Mouse (Mus musculus) CD4-positive, CD25-positive, alpha-beta regulatory T cell, adult 4 months (primary cell): Measurements from ENCODE around the gene Clmn. TPM values are rescaled to one million over a fixed set of nuclear protein-coding genes. Genes with fewer than 3 reads are reported as not detected.
"Not testable (repeated sequence)": the region's sequence is repeated elsewhere in the genome, so short reads cannot be mapped to it uniquely, and the experiment has no call there.

ENCODE experiments used
- ATAC-seq: one replicate; pipeline ENCODE4 v1.8.0; 2017
- polyA plus RNA-seq, 2 experiments: library from polyadenylated mRNA; unstranded; fragments of 100-300 nt; shearing (Covaris generic); gene quantifications; one replicate each; pipeline ENCODE4 v1.2.1; 2017

Clmn gene
- polyA plus RNA-seq, 2 experiments from 2014 or later: not detected

DNA sequence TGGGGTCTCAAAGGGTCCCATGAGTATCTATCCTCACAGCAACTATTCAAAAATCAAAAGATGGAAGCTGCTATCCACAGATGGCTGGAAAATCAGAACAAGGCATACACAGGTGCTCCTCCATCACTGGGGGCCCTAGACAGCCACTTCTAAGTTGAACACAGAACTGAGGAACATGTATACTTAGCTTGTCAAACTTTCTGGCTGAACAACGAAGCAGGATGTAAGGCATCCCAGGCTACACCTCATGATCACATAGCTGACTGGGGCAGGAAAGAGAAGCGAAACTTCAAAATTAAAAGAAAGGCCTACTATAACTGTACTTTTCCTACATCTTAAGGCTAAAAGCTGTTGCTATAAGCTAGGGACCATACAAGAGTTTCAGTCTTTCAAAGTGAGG, 115.9 kb downstream of the Clmn start:
- no peak for ATAC-seq

DNA sequence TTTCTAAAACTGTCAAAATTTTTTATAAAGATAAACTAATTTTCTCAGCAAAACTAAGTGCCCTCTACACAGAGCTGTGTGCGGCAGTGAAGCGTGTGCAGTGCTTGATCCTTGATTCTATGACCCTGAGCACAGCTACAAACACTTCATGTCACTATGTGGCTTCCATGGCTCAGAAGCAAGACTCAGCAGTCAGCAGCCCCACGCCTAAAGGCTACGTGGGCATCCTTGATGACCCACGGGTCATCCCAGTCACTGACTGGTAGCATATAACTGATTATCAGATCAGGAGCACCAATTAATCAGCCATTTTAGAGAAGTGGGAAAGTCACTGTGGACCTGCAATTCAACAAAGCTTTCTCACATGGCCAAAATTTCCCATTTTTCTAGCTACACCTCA, 117.6 kb downstream of the Clmn start:
- ATAC-seq: no peak

DNA sequence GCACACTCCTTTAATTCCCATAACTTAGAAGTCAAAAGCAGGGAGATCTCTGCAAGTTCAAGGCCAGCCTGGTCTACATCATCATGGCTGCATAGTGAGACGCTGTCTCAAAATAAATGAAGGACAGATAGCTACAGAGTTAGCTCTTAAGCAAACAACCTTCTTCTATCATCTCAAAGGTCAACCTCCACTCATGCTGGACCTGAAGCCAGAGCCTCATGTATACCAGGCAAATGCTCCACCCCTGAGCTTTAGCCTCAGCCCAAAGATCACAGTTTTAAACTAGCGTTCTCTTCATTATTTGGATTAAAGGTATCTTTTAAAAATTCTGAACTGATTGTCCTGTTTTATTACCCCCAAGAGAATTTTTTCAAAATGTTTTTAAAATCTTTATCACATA, 118.3 kb downstream of the Clmn start:
- ATAC-seq: no peak

DNA sequence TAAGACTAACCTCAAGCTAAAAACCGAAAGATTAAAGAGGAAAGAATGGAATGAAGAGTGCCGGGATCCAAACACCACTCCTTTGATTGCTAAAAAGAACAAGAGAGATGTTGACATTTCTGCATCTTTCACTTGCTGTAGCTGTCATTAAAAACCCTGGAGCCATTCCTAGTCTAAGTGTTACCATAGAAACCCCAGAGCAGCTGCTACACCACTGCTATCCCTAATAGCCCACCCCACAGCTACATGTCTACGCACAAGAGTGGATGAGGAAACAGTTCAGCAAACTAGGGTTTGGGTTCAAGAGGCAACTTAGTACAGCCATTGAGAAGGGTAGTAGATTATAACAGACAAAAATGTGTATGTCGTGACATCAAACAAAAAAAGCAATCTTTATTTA, 121.2 kb downstream of the Clmn start:
- ATAC-seq: no peak

DNA sequence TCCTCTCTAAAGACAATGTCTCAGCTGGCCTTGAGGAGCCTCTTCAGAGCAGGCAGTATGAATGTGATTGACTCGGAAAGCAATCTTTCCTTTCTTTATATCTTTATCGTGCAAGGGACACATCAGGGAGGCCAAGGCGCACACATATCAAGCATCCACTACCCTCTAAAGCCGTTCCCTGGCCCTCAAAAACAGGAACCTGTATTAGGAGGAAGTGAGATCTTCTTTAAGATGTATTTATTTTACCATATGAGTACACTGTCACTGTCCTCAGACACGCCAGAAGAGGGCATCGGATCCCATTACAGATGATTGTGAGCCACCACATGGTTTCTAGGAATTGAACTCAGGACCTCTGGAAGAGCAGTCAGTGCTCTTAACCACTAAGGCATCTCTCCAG, 122.6 kb downstream of the Clmn start:
- ATAC-seq: no peak

DNA sequence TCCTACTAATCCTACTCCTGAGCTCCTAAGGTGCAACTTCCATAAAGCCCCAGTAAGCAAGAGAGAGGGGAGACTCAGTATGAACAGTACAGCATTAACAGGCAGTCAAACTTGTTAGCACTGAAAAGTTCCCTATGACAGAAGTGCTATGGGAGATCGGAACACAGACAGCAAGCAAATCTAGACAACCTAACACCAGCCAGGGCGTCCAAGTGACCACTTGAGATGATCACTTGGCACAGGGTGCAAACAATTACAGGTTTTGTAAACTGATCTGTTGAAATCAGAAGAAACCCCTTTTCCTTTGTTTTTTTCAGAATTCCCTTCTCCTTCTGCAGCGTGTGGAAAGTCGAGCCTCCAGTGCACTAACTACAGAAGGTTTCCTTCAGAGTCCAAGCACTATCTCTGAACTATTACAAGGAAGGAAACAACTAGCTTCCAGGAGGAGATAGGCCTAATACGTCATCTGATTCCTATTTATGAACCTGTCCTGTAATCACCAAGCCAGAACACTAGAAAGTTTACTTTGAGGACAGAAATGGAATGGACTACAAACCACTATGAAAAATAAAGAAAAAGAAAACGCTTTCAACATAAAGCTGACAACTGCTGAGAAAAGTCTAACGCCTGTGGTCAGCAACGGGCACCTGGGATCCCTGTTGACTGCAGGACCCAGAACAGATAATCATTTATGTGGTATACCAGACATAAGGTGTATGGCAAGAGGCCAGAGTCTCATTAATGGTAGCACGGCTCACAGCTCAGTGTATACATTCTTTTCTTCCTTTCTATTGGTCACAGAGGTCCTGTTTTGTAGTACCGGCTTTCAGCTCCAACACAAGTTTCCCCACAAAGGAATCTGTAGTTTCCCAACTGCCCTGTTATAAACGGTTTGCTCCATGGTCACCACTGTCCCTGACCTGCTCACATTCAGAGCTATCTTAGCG, 123.8 kb downstream of the Clmn start:
- ATAC-seq: no peak

DNA sequence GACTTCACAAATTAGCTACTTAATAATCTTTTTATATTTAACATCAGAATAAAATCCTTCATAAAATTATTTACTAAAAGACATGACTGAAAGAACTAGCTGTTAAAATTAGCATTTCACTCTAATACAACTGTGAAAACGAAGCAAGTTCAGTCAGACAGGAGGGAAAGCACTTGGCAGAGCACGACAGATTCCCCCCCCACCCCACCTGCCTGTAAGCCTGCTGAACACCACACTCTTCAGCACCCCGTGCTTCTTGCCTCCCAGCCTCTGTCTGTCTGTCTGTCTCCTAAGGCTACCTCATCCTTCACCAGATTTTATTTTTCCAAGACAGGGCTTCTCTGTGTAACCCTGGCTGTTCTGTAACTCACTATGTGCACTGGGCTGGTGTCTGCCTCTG, 125.9 kb downstream of the Clmn start:
- ATAC-seq: no peak

DNA sequence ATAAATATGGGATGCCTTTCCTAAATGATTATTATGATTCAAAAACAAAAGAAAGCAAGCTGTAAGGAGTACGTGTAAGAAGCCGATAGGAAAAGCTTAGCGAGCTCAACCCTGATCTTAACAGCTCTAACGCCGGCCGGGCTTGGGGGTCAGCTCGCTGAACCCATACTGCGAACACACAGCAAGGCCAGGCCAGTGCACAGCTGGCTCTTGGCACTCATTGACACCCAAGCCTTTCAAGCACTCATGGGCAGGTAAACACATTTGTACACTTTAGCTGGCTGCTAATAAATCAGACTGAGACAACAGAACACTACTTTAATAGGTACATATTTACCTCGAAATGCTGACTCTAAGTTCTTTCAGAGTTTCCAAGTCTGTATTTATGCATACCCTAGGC, 126.4 kb downstream of the Clmn start:
- no peak for ATAC-seq

DNA sequence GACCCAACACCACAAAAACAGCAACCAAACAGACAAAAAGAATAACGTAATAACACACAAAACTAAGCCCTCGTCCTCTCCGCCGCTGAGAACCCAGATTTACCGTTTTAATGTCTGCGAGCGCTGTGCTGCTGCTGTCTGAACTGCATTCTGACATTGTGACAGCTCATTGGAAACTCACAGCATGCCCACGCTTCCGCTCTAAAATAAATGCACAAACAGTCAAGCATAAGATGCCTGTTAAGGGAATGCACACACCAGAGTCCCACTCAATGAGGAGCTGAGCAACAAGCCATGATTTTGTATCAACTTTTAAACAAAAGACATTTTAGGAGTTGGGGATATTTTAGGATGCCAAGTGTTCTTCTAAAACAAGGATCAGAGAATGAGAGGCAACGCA, 127.2 kb downstream of the Clmn start:
- no peak for ATAC-seq

DNA sequence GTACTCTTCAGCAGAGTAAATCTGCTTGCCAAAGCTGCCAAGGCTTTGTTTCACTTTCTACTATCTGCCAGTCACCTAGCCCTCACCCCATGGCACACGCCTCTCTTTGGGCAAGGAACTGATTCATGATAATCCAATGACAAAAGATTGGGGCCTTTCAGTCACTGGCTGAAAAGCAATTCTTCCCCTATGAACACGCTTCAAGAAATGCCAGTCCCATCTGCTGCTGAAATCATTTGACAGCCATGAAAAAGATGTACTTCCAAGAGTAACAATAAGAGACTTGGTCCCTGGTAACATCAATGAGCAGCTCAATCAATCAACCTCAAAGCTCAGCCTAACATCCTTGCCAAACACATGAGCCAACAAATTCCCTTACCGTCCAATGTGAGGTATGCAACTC, 128.9 kb downstream of the Clmn start:
- ATAC-seq: no peak

DNA sequence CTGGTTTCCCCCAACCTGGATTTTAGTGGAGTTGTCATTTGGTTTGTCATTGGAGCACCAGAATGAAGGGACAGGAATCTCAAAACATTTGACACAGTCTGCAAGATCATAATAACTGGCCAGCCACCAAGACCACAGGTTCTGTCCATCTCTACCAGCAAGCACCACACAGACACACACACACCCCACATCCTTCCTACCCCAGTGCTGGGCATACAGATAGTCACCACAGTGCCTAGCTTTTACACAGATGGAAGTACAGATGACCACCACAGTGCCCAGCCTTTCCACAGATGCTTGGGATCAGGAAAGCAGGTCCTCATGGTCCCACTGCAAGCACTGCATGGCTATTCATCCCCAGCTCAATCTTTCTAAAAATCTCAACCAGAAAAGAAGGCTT, 131.7 kb downstream of the Clmn start:
- no peak for ATAC-seq

DNA sequence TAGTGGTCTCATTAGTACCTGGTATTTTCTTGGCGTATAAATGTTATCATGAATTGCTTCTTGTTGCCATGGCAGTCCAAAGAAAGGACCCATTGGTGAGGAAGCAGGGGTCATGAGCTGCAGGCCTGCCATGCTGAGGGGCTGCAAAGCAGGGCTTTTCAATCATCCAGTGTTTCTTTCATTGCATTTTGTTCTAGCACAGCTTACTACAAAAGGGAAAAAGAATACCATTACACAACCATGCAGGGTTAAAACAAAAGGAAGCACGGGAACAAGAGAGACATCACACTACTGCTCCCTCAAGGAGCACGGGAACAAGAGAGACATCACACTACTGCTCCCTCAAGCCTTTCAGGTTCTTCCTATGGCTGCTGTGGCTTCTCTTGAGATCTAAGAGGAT, 133.1 kb downstream of the Clmn start:
- no peak for ATAC-seq

DNA sequence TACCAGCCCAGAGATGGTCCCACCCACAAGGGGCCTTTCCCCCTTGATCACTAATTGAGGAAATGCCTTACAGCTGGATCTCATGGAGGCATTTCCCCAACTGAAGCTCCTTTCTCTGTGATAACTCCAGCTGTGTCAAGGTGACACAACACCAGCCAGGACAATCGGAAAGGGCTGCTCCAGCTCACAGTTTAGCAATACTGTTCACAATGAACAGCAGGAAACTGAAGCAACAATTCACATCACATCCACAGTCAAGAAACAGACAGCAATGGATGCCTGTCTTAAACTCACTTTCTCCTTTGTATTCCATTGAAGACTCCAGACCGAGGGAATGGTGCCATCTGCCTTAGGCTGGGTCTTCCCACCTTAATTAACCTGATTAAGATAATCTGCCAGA, 138.4 kb downstream of the Clmn start:
- ATAC-seq: not testable (repeated sequence)

DNA sequence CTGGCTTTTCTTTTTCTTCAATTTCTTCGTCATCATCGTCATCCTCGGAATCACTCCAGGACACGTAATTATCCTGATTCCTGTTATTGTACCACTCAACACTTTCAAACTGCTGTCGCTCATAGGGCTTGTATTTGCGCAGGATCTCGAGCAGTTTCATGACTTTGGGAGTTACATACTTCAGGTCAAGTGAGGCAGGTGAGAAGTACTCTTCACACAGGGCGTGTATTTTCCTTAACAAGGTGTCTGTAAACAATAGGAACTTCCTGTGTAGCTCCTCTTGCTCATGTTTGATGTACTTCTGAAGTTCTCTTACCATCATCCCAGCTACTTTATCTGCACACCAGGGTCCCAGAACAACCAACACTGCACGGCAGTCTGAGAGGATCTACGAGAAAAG, 142.8 kb downstream of the Clmn start:
- no peak for ATAC-seq

DNA sequence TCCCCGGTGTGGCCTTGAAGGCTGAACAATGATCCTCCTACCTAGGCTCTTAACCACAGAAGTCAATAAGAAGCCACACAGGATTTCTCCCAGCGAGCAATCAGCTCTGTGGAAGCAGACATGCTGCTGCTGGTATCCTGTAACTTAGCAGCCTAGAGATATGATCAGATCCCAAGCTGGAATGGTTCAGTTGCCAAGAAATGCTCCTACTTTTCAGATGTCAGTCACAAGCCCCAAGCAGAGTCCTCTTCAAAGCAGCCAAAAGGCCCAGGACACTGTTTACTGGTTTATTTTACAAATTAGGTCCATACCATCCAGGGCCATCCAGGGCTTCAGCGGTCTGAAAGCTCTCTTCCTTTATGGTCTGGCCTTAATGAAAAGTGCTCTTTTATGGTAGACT, 143.9 kb downstream of the Clmn start:
- ATAC-seq: no peak

DNA sequence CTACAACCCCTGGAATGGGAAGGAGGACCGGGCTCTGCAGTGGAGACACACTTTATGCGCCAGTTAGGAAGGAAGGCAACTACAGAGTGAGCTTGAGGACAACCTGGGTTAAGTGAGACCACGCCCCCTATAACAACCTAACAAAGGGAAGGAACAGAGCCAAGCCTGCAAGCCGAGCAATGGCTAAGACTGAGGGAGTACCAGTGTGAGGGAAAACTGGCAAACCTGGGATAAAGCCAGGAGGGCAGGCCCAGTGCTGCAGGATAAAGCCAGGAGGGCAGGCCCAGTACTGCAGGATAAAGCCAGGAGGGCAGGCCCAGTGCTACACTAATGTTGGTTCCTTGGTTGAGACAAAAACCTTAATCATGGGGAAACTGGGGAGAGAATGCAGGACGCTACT, 145.9 kb downstream of the Clmn start:
- no peak for ATAC-seq

DNA sequence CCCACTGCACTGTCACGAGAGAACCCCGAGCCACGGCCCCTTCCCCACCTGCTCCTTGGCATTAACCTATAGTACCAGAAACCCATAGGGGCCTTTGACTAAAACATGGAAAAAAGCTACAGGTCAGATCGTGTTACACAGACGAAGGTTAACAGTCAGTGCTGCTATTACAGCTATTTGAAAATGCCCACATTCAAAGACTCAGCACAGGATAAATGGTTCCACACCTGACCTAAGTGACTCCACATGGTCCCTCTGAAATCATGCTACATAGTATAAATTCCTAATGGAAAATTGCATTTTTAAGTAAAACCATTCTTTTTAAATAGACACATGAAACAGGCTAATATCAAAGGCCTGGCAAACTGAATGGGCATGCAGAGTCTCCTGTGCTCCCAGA, 148.5 kb downstream of the Clmn start:
- ATAC-seq: no peak

DNA sequence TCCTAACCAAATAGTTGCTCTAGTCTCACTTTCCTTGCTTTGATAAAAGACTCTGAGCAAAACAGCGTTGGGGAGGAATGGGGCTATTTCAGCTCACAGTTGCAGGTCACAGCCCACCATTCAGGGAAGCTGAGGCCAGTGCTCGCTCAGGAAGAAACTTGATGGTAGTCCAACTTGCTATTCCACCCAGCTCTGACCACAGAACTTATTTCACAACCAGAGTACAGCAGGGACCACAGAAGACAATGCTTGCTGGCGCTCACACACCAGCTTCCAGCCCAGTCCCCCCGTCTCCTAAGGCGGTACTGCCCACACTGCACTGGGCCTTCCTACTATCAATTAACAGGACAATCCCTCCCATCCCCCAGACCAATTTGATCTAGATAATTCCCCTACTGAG, 149.4 kb downstream of the Clmn start:
- ATAC-seq: no peak

Other genes with a start within 250 kb of the Clmn start
- 10 to 100 TPM in 1 of 2 experiments, 1 to 10 TPM in 1; 9.0 to 14.0 TPM for gene Dicer1, start 113.1 kb downstream of the Clmn start, polyA plus RNA-seq
- gene Syne3, start 144.7 kb upstream of the Clmn start, polyA plus RNA-seq: 1 to 10 TPM; 1.6 to 5.5 TPM
- 1 to 10 TPM; 3.3 to 8.5 TPM for gene Glrx5, start 167.6 kb upstream of the Clmn start, polyA plus RNA-seq